Mouse (Mus musculus) embryo, embryonic 11.5 days (tissue): ENCODE results near the gene Inip.
A peak's percentile ranks its signal among the peaks of the same experiment; 100 is the strongest.
"Not testable (repeated sequence)": the region's sequence is repeated elsewhere in the genome, so short reads cannot be mapped to it uniquely, and the experiment has no call there.

Source experiments
- DNase-seq: peaks from one replicate; pipeline ENCODE4 v3.0.0-alpha.2; 2012; ENCODE audit warnings: low read depth, low spot score

Gene Inip

DNA sequence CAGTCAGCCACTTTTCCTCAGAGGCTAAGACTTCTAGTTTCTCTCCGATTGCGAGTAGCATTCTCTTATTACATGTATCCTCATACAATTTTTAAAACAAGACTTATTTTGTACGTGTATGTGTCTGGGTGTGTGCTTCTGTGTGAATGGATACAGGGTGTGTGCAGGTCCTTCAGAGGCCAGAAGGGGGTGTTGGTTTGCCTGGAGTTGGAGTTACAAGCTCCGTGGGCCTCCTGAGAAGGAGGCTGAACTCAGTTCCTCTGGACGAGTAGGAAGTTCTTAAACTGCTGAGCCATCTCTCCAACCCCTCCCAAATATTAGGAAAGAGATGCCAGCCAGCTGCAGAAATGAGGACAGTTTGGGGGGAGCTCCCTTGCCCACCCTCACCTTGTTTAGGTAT is 7.0 kb upstream of the Inip start:
- no peak for DNase-seq

DNA sequence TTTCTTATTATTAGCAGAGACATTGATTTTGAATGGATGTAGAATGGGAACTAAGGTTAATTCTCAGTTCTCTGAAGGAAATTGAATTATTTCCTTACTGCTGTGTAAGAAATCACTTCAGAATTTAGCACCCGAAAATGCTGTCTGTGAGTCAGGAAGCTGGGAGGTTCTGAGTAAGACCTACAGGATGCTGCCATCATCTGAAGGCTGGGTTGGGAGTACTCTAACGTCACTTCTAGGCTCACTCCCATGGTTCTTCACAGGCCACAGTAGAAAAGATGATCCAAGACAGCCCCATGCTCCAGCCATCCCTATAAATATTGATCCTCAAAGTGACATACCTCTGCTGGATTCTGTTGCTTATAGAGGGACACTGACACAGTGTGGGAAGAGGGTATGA is 6.1 kb upstream of the Inip start:
- DNase-seq, result no peak

DNA sequence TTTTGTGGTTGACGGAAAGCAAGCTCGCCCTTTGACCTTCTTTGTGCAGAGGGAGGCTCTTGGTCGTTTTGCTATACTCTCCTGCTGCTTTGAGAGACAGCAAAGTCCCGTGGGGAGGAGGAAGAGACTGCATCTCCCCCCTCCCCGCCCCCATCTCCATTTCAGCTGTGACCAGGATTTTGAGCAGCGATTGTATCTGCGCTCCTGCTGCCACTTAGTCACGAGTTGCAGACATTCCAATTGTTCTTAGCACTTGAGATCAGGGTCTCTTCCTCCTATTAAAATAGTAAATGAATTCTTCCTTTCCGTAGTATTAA is 5.4 kb upstream of the Inip start:
- DNase-seq, result no peak

DNA sequence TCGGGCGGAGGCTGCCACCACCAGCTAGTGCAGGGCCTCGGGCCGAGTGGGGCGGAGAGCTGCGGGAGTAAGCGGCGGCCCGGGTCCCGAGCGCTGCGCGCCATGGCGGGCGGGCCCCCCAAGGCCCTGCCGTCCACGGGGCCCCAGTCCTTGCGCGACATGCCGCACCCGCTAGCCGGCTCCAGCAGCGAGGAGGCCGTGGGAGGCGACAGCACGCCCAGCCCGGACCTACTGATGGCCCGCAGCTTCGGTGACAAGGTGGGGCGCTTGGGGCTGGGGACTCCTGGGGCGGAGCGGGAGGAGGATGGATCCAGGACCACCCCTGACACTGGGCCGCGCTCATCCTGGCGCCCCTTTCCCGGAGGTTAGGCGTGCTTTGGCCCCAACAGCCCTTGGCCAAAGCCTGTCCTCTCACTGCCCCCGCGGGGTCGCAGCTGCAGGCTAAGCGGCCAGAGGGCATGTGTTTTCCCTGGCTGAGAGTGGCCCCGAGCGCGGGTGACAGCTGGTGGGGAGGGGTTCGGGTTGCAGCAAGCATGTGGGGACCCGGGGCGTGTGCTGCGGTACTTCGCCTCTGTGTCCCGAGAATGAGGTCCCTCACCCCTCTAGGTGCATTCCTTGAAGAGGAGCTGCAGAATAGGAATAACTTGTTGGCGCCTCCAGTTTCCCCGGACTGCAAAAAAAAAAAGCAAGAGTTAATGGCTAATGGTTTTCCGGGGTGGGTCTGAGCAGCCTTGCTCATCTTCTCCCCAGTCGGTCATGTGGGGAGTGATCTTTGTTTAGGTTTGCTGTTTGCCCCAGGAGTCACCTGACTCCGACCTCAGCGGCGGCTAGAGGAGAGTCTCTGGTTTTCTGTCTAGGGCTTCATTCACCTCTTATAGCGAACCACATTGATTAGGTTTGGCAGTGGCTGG is 4.8 kb upstream of the Inip start:
- no peak for DNase-seq

DNA sequence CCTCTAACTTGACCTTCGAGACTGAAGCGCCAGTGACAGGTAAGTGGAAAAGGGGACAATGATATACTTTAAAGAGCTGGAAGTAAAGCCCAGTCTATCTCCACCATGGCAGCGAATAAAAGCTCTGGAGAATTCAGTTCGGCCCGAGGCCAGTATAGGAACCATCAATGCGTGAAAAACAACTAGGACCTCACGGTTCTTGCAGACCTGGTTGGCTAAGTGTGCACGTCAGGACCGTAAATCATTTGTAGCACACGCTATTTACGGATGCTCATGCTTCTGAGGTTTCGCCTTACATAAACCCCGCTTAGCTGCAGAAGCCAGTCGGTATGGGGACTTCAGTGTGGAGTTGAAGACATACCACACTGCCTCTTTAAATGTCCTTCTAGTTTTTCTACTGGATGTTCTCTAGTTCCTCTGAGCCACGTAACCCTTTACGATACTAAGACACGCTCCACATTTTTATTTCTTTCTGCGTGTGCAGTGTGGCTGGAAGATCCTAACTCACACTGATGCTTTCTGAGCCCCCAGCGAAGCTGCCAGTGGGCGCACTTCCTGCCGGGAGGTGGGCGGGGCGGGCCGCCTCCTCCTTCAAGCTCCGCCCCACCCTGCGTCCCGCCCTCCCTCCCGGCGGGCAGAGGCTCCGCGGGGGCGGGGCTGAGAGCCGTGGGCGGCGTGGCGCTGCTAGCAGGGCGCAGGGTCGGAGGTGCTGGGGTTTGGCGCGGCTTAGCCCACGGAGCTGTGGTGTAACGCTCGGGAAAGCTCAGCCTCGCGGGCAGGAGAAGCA is 4.0 kb upstream of the Inip start, which contains the start of gene Snx30:
Snx30 (plus strand) TSS at position 660 of the 787 bp plus-strand sequence.
- peak; percentile 84 for DNase-seq

DNA sequence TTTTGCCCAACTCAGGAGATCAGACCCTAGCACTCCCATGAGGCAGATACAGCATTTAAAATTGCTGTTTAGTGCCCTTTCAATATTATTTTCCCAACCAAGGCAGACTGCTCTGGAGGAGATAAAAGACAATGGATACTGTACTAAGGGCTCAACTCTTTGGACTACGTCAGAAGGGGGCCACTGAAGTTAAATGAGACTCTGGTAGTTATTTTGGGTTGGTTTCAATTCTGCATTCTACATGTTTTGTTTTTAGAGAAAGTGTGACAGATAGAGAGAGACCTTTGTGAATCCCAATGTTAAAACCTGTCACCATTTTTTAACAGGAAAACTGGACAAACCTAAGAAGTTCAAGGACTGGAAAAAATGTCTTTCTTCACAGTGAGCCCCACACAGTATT is 3.4 kb upstream of the Inip start:
- DNase-seq, result no peak

DNA sequence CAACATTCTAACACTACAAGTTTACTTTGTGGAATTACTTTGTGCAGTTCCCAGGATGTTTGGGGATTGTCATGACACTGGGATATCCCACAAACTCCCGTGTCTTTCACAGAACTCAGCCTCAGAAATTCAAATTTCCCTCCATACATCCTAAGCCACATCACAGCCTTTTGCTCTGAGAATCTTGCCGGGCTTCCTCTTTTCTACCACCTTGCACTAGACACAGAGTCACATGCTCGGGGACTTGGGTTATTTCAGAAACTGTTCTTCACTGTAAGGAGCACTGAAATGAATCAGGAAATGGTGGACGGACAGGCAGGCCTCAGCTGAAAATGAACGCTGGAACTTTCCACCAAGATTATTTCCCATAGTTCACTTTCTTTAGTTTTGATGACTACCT is 2.0 kb upstream of the Inip start:
- no peak for DNase-seq

DNA sequence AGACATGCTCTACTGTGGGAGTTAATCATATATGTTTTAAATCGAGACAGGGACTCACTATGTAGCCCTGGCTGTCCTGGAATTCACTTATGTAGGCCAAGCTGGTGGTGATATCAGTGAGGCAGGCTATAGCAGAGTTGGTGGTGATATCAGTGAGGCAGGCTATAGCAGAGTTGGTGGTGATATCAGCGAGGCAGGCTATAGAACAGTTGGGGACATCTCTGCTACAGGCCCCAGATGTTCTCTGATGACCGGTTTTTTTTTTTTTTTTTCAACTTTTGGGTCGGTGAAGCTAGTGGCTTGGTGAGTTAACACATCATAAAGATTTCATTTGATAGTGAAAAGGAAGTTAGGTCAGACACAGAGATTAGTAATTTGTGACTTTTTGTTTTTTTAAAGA is 1.4 kb upstream of the Inip start:
- no peak for DNase-seq

DNA sequence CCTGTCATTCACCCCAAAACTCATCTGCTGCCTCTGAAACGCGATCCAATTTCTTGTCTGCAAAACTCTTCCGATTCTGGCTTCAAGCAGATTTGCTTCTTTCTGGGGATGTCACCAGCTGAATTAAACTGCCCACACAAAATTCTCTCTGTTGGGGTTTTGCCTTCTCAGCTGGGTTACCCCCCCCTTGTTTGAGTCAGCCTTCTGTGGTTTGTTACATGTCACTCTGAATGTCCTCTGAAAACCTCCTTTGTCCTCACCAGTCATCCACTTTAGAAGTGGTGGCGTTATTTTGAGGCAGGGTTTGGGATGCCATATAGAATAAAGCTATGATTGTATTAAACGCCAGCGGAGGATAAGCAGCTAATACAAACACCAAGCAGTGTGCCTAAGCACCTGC is 718 bp upstream of the Inip start:
- DNase-seq, result no peak

DNA sequence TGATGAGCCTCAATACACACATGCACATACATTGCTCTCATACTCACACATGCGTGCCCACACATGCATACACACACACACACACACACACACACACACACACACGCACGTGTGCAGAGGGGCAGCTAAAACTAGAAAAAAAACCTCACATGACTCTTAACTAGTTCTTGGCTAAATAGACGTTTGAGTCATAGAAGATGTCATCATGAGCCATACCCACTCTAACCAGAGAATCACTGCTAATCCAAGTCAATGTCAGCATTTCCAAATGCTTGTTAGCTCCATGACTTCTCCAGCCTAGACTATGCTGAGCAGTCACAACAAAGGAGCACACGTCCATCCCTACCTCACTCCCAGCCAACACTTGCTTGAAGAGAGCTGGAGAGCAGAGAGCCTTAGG is 1.2 kb downstream of the Inip start:
- no peak for DNase-seq

DNA sequence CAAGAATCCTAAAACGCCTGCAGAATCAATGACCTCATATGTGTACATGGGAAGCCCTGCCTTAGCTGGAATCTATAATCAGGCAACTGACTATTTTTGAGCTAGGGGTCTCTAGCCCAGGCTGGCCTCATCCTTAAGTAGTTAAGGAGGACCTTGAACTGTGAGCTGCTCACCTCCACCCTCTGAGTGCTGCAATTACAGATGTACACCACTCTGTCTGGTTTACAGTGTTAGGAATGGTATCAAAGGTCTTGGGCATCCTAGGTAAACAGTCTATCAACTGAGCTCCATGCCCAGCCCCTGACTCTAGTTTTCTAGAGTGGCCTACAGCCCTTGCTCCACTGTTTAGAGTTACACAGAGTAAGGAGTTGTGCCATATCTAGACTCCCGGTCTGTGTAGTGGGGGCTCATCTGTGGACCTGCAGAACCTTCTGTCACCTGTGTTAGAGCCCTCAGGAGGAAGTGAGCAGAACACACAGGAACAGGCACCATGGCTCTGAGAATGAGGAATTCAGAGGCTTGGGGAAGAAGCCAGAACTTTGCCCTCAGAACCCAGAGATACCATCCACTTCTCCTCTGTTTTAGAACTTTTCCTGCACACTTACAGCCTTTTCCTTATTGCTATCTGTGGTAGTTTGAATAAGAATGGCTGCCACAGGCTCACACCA is 5.5 kb downstream of the Inip start:
- DNase-seq, result no peak

DNA sequence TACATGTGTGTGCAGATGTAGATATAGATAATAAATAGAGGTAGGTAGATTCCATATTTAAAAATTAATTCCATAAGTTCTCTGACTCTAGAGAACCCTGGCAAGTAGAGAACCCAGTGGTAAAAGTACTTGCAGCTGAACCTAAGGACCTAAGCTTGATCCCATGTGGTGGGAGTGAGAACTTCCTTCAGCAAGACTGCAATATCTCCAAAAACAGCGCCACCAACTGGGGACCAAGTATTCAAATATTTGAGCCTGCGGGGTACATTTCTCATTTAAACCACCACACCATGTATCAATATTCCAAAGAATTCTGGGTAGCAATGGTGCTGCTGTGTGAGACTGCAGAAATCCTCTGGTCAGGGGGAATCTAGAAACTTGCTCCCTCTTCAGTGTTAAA is 7.3 kb downstream of the Inip start:
- DNase-seq, result no peak

DNA sequence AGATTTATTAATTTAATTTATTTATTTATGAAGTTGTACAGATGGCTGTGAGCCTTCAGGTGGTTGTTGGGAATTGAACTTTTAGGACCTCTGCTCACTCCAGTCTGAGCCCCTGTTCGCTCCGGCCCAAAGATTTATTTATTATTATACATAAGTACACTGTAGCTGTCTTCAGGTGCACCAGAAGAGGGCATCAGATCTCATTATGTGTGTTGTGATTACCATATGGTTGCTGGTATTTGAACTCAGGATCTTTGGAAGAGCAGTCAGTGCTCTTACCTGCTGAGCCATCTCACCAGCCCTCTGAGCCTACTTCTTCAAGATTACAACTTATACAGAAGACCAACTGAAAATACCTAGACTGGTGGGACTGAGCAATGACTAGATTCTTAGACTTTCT is 7.8 kb downstream of the Inip start:
- DNase-seq, result not testable (repeated sequence)

DNA sequence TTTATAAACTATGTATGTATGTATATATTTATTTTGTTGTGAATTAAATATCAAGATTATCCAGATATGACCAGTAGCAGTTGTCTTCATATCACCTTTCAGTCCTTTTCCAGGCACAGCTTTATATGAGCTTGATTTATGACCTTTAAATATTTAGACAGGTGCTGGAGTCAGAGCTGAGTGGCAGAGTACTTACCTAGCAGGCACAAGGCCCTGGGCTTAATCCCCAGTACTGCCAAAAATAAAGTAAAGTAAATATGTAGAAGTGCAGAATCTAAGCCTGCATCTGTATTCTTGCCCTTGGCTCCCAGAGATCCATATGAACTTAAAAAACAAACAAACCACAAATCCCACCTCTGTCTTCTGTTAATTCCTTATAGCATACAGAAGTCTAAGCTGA is 12.4 kb downstream of the Inip start:
- DNase-seq, result no peak

DNA sequence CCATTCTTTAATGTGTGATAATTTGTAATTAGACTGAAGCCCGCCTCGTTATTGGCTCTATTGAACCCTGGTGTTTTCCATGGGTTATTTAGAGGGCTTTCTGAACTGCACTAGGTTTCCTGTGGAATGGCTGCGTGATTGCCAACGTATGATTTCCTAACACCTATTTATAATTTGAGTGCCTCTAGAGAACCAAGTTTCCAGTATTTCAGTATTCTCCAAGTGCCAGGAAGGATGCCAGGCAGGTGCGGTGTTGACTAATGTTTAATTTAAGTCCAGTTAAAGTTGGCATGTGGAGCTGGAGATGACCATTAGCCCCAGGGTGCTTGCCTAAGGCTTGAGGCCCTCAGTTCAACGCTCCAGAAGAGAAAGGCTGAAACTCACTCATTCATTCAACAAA is 14.3 kb downstream of the Inip start:
- no peak for DNase-seq

DNA sequence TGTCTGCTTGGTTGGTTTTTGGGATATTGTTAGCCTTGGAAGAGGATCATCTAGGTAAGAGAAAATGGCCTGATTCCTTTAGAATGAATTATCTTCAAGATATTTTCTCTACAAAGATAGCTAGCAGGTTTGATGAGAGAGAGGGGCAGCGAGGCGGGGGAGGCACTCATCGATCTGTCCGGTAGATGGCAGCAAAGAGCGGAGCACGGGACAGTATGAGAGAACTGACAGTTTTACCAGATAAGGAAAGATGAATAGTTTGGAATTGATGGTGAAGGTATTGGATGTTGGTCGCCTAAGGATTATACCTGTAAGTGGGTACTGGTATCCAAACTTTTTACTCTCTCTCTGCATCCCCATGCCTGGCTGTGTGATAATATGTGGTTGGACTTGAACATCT is 14.7 kb downstream of the Inip start:
- peak; percentile 58 for DNase-seq

DNA sequence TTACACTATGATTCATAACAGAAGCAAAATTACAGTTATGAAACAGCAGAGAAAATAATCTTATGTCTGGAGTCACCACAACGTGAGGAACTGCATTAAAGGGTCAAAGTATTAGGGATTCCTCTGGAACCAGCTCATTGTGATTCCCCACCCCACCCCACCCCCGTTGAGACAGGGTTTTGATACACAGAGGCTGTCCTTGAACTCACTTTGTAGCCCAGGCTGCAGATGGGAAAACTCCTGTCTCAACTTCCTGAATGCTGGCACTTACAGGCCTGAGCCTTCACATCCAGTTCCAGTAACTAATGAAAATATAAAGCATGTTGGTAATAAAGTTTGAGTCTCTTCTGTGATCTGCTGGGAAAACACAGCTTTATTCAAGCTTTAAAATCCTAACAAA is 16.0 kb downstream of the Inip start:
- DNase-seq, result no peak

DNA sequence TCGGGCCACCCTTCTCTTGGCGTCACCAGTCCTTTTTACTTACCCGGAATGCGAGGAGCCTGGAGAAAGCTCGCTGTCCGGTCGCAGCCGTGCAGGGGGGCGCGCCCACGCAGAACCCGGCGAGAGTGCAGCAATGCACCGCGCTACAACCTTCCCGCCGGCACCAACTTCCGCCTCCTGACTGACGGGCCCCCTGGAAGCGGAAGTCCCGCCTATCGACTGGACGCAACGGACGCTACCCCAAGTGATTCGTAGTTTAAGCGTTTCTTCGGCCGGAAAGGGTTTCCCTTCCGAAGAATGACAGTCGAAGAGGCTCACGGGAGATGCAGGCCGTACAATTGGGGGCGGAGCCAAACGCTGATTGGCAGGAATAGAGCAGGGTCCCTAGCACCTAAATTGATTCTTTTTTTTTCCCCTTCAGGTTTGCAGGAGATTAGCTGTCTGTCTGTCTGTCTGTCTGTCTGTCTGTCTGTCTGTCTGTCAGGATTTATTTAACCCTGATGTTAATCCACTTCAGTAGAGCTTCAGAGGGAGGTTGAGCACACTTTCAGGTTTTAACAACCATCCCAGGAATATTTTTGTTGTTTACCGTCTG is 17.6 kb downstream of the Inip start:
- peak; percentile 96 for DNase-seq

DNA sequence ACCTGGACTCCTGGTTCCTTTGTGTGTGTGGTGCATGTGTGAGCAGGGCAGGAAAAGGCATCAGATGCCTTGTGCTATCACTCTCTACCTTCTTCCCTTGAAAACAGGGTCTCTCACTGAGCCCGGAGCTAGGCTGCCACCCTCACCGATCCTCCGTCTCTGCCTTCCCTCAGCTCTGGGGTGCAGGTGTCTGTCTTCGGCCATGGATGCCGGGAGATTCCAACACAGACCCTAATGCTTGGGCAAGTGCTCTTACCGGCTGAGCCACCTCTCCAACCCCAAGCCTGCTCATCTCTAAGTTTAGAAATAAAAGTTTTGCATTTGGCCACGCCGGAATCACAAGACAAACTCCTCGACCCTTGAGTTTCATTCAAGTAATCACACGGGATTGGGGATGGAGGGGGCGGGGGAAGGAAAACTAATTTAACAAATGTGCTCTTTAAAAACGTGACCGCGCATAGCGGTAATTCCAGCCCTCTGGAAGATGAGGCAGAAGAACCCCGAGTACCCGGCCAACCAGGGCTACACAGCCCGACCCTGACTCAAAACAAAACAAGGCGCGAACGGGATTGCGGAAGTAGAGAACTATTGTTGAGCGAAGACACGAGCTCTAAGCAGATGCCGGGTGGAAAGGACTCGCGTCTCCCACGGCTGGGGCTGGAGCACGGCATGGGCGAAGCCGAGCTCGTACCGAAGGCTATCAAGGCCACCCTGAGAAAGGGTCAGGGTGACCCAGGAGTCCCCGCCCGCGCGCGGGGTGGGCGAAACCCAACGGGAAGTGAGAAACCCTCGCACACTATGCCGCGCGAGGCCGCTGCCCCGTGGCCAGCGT is 18.3 kb downstream of the Inip start:
- DNase-seq, result no peak

DNA sequence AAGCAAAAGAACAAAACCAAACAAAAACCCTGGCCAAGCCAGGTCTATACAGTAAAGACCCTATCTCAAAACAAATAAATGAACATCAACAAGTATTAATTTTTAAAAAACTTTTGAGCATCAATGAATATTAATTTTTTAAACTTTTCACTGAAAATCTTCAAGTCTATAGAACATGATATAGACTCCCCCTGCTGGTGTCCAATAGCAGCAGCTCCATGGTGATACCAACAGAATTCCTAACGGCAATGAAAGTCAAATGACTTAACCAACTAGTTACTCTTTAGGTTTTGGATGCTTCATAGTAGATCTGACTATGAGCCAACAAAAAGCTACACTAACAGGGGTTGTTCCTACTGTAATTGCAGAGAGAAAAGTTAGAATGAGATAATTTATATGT is 20.8 kb downstream of the Inip start:
- no peak for DNase-seq

DNA sequence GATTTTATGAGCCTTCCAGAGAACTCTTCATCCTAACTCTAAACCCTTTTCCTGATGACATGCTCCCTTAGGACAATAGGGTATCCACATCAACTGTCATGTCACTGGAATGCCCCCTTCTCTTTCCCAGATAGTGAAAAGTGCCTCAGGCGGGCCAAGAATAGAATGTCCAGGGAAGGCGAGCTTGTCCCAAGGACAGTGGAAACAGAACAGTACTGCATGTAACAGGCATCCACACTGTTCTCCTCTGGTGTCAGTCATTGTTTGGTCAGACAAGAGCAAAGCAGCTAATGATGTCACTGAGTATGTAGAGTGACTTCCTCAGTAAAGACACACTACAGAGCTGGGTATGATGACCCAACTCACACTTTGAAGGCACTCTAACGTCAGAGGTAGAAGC is 23.6 kb downstream of the Inip start:
- DNase-seq, result no peak
